Mouse (Mus musculus) erythroblast, adult 5-6 weeks (primary cell): ENCODE data around the gene Slc7a14. TPM values are rescaled to one million over a fixed set of nuclear protein-coding genes. Genes with fewer than 3 reads are reported as not detected.

Source experiments
- ATAC-seq: replicated peaks from 2 replicates; pipeline ENCODE4 v1.8.0; 2016; ENCODE audit warnings: moderate number of reproducible peaks, mild to moderate bottlenecking, moderate TSS enrichment, inconsistent platforms; ENCODE audit not compliant: poor library complexity, low FRiP score, severe bottlenecking
- total RNA-seq, 2 experiments: library from RNA; stranded (forward) in 1 of 2; stranded (reverse) in 1 of 2; fragments of 150-400 nt in 1 of 2; fragments of 200-764, 138-1000 nt in 1 of 2; gene quantifications; 2 replicates each; pipeline versions ENCODE4 v1.2.3 to v1.2.4; 2015 to 2017; ENCODE audit warnings: low replicate concordance in 2 of 2

The Slc7a14 gene
- total RNA-seq, 2 experiments from 2014 or later = under 0.01 TPM; not detected in 1

DNA sequence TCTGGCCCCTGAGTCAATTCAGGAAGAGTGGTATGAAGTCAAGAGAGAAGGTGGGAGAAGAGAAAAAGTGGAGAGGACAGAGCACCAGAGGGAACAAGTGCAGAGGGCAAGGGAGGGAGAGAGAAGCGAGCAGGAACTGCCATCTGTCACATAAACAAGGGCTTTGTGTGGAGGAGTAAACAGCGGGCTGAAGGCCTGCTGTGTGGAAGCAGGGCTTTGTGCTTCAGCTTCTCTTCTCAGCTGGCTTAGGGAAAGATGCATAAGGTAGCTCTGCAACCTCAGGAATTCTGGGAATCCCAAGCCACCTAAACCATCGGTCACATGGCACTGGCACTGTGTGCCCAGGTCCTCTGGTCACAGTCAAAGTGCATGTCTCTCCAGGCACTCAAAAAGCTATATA lies 96.4 kb downstream of the Slc7a14 start:
- ATAC-seq = no peak

DNA sequence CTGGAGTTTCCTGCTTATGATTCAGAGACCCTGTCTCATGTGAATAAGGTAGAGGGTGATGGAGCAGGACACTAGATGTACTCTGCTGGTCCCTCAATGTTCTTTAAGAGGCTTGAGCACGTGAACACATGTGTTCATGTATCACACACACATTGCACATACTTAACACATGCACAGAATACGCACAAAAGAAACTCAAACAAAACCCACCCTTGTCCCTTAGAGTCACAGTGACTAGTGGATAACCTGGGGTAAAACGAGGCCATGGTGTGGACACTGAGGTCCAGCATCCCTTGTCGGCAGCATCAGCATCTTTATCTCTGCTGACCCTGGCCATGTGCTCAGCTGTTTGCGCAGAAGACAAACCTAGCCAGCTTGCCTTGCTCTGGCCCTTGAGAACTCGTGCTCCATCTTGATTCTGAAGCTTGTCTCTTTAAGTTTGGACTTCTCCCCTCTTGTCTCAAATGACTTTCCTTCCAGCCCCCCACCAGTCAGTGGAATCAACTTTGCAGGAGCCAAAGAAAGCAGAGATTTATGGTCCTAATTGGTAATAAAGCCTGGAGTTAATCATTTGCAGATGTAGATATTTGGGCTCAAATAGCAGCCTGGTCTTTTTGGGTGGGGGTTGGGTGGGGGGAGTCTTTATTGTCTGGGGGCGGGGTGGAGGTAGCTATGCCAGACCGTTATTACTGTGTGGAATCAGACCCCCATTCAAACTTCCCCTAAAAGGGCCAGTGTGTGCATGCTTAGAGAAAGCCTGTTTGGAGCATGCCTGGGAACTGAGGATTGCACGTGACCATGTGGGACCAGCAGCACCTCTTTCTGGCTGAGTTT lies 97.8 kb downstream of the Slc7a14 start:
- ATAC-seq = no peak

DNA sequence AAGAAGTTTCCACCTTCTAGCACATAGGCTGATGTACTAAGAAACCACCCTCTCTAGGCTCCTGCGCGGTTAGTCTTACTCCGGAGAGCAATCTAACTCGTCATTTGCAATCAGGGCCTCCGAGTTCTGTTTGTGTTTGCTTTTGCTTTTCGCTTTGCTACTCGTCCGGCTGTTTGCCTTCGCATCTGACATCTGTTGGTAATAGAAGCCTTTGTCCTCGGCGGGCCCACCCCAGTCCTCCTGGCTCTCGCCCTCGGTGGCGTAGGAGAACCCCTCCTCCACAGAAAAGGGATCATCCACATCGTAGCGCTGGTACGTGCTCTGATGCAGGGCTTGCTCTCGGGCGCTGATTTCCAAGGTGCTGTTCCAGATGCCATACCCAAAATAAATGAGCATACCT lies 101.2 kb downstream of the Slc7a14 start:
- ATAC-seq = no peak

DNA sequence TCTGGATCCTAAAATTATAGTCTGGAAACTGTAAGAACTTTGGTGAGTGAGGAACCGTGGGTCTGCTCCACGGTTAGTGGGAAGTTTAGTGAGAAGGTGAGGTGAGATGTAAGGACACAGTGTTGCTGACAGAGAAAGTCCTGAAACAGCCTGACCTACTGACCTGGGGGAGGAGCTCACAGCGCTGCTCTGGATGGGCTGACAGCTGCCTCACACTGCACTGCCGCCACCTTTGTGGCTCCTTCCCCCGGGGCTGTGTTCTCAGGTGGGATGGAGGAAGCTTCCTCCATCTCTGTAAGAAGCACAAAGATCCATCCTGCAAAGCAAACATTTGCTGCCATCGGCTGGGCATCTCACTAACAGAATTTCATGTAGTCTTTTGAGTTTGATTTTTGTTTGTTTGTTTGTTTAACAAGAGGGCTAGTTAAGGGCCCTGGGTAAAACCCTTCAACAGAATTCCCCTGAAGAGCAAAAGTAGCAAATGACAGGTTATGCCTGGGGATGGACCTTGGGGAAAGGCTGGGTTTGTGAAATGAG lies 101.7 kb downstream of the Slc7a14 start:
- ATAC-seq = no peak

DNA sequence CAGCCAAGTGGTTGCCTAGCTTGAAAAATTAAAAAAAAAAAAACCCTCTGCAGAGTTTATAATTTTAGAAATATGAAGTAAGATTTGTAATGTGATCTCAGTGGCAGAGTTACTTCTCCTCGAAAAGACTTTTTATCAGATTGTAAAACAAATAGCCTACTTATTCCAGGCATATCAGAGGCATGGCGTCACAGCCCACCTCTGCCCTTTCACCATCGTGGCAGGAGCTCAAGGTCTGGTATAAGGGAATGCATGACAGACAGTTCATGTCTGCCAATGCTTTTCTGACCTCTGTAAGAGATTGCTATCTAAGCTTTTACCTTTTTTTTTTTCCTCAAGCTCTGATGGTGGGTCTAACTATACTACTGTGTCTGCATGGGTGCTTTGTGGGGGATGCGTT lies 102.1 kb downstream of the Slc7a14 start:
- ATAC-seq = no peak

DNA sequence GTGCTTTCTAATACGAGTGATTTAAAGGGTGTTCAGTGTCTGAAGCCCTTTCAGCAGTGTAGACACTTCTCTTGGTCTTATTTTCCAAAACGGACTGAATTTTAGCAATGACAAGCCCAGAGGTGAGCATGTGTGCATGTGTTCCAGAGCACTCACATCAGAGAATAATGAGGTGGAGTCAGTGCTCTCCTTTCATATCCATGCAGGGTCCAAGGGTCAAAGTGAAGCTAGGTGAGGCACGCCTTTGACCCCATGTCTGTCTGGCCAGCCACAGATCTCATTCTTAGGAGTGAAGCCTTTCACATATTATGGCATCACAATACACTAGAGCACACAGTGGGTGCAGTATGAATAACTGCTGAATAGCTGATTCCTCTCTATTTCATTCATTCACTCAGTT lies 105.0 kb downstream of the Slc7a14 start:
- ATAC-seq = no peak

DNA sequence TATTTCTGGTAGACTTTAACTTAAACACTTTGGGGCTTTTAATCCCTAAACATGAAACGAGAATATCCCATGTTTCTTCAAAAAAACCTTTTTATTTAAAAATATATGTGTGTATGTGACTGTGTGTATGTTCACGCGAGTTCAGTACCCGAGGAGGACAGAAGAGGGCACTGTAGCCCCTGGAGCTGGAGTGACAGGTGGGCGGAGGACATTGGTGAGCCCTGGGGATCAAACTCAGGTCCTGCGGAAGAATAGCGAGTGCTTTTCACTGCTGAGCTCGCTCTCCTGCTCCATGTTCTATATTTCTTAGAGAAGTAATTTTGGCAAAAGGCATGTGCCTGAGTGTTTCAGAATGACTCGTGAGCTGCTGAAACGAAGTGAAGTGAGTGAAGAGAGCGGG lies 106.2 kb downstream of the Slc7a14 start:
- no peak for ATAC-seq

DNA sequence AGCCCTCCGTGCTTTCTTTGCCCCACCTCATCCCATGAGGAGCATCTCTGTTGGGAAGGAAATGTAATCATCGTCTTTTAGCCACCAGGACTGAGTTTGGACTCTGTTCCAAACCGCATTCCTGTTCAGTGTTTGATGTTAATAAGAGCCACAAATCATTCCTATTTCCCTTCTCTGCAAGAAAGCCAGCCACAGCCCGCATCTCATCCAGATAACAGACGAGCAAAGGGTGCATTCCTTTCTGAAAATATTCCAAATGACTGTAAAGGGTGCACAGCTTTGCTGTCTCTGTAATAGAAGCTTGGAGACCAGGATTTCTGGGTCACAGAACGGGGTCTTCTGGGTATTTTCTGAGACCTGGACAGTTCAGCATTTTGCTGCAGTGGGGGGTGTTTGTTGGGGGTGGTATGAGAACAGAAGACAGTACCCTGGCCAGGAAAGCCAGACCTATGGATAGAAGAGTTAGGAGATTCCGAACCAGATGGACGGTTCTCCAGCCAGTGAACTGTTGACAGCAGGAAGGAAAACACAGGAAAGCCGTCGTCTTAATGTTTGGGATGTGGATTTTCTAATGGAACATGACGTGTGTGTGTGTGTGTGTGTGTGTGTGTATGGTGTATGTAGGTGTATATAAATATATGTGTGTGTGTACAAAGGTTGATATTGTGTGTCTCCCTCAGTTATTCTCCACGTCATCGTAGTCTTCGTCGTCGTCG lies 110.9 kb downstream of the Slc7a14 start:
- ATAC-seq = no peak

DNA sequence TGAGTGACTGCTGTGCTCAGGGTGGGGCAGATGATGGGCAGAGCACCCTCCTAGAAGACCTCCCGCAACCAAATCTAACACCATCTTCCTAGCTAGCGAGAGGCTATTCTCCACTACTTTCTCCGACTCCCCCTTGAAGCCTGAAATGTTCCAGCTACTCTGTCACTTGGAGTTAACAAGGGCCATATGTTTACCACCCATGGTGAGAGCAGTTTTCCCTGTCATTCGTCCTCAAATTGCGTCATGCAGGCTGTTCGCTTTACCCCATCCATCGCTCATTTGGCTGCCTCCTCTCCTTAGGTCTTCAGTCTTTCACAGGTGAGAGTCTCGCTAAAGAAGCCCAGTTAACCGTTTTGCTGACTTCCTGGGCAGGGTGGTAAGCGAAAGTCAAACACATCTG lies 118.8 kb downstream of the Slc7a14 start:
- ATAC-seq = no peak

DNA sequence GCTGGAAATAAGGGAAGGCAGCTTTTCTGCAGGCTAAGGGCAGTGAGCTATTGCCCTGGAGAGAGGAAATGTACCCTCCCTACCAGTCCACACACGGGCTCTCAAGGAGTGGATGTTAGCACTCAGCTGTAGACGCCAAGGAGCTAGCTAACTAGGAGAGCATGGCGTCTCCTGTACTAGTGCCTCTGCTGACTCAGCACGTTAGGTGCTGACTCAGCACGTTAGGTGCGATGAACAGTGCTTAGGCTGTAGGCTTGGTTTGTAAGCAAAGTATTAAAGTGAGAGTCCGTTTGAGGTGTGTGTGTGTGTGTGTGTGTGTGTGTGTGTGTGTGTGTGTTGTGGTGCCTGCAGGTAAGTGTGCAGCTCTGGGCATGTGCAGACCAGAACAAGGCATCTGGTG lies 119.8 kb downstream of the Slc7a14 start:
- ATAC-seq = no peak

DNA sequence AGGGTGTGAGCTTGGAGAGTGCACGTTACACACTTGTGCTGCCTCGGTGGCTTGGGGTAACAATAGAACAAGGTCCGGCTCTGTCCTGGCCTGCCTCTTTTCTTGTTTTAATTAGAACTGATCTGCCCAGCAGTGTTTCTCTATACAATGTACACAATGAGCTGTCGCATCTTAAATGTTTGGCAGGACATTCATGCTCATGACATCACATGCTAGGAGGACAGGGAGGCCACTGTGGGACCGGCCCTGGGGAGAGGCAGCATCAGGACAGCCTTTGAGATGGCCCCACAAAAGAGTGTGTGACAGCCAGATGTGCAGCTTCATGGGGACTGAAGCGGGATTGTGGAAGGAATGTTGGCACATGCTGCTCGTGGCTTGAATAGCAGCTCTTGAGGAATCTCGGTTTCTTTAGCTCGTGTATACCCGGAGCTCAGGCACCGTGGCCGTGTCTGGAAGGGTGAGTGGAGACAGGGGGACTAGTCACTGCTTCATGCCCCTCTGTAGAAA lies 143.8 kb downstream of the Slc7a14 start:
- ATAC-seq = no peak

DNA sequence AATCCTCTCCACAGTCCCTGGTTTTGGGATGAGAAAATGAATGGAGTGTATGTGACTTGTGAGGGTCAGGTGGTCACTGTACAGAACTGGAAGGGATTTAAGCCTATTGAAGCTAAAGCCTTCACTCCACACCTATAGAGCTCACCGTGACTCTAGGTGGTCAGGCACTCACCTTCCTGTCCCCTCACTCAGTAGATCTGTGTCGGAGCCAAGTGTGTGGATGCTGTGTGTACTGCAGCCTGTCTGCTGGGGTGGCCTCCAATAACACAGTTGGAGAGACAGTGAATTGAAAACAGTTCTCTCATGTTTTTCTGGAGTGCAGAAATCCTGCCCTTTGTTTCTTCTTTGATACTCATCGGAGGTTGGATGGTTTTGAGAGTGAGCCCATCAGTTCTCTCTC lies 144.4 kb downstream of the Slc7a14 start:
- no peak for ATAC-seq

DNA sequence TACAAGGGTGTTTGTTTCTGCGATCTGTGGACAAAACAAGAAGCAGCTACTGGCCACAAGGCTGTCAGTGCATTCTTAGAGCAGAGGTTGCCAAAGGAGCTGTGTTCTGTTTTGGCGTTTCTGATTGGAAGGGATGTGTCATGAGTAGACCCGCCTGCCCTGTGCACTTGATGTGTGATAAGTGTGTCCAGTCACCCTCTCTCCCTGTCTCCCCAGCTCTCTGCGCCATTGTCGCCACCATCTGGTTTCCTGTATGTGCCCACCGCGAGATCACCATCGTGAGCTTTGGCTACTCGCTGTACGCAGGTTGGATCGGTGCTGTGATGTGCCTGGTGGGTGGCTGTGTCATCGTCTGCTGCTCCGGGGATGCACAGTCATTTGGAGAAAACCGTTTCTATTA lies 147.3 kb downstream of the Slc7a14 start:
- ATAC-seq = no peak

DNA sequence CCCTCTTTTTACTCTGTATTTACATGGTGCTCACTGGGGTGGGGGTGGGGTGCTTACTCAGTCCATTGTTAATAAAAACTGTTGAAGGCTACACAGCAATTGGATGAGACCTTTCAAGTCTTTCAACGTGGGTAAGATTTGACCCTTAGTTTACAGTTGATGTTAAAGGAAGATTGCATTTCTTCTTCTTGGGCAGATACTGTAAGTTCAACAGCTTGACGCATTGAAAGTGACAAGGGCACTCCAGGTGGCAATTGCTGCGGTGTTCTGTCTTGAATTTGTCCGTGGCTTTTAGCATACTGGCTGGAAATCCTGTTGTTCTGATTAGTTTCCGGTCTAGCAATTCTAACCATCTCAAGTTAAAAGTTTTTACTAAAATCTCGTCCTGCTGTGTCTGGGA lies 148.8 kb downstream of the Slc7a14 start:
- no peak for ATAC-seq

DNA sequence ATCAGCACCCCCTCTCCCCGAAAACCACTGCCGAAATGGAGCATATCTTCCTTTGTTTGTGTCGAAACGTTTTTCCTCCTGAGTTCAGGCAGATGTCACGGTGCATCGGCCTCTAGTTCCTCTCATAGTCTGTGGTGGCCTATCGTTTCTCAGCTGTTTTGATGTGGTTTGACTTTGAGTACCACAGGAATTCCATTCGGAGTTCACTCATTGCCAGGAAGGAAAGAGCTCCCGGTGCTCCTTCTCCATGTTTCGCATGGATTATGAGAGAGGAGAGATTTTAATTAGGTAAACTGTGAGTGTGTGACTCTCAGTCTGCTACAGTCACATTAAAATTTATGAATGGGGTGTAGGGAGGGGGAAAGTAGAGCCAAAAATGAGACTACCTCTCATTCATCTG lies 150.1 kb downstream of the Slc7a14 start:
- ATAC-seq = no peak

DNA sequence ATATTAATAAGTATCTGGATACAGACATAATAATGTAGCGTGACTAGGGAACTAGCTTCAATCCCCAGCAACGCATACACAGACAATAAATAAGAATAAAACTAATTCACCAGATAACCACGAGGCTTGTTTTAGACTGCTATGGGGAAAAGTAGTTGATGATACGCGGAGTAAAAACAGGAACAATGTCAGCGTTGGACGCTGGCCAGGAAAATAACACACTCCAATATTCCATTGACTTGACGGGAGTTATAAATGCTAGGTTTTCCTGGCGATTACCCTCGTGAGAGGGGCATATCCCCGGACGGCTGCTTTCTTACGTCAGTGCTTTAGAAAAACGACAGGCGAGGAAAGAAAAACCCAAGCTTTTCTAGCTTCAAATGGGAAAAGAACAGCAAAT lies 152.4 kb downstream of the Slc7a14 start:
- no peak for ATAC-seq

DNA sequence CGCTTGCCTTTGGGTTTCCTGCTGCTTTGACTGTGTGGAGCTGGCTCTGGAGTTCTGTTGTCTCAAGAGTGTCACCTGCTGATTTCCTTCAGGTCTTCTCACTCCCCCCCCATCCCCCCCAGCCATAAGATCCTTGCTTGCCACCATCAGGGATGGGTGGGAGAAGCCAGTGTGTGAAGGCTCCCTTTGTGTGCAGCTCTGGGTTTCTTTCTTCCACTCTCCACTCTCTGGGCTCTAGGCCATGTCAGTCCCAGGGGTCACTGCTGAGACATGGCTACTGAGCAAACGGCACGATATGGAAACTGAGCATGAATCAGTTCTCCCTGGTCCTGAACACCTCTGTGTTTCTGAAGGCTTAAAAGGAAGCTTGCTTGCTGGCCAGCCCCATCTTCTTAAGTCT lies 154.1 kb downstream of the Slc7a14 start:
- ATAC-seq = no peak
